Mouse (Mus musculus): Measurements from ENCODE around the gene Aldh6a1.

DNA sequence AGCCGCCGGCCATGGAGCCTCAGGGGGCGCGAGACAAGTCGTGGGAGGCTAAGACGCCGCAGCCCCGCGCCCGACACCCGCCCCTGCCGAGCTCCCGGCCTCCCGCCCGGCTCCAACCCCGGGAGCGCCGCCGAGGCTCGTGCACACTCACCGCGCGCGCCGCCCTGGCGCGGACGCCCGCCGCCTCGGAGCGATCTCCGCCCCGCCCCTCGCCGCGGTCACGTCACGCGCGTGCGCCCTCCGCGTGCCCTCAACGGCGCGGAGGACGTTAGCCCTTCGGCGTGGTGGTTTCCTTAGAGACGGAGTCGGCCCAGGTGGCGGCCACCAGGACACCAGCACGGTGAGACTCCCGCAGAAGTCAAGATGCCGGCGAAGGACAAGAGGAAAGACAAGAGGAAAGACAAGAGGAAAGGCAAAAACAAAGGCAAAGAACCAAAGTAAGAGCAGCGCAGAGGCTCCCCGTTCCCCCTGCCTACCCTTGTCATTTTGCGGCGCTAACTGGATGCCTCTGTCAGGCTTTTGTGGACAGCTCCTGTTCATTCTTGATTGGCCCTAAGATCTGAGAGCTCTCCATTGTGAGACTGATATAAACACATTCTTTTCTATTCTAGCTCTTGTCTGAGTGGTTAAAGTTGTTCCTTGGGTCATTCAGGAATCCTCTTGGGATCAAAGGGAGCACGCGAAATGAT is 41.8 kb downstream of the Aldh6a1 start, which contains the start of the genes Entpd5 and Bbof1:
- TF ChIP-seq EP300 (optimal IDR thresholded peaks at IDR 0.05) (no peak), CTCF (IDR thresholded peaks at IDR 0.05; ENCODE audit: low read depth) (no peak)
